16 mouse cellular contexts compared by ENCODE assay signal in genomic region chr4:132007123-132007522, GRCm38 (mm10).
"Had no signal": no experiment of that assay in that cellular context is flagged by ENCODE, and none has a peak within 500 bp of the region (broad histone marks: within the 10 kb centered on the region; RNA-seq: fewer than 3 reads in every experiment).

No protein-coding gene starts in this region.

- H3K27ac ChIP-seq: liver, embryonic 13.5 days; liver, embryonic 15.5 days; midbrain, embryonic 13.5 days; midbrain, embryonic 15.5 days; neural tube, embryonic 12.5 days; stomach, embryonic 15.5 days; stomach, postnatal 0 days had no signal

- H3K4me1 ChIP-seq: midbrain, embryonic 15.5 days; stomach, embryonic 15.5 days had no signal

- H3K4me3 ChIP-seq: liver, embryonic 13.5 days; liver, embryonic 15.5 days; megakaryocyte, embryonic 14.5 days; midbrain, embryonic 13.5 days; midbrain, embryonic 15.5 days; neural tube, embryonic 12.5 days; stomach, embryonic 15.5 days had no signal

- H3K27me3 ChIP-seq: liver, embryonic 13.5 days; liver, embryonic 15.5 days; megakaryocyte, embryonic 14.5 days; midbrain, embryonic 13.5 days; midbrain, embryonic 15.5 days; neural tube, embryonic 12.5 days; stomach, embryonic 15.5 days had no signal

- DNase-seq: liver, embryonic 13.5 days; lung, adult 18-20 months; lung, embryonic 14.5 days; lung, postnatal 10 days; lung, postnatal 4 days; right cerebral cortex, postnatal 14 days; thymus, adult 2 months; thymus, postnatal 14 days; thymus, postnatal 36 days had no signal
